Mouse (Mus musculus) MEL (cell line): ENCODE results near the gene Pcsk5. TPM values are rescaled to one million over a fixed set of nuclear protein-coding genes. Genes with fewer than 3 reads are reported as not detected.

ENCODE experiments used
- DNase-seq: peaks from one replicate; pipeline ENCODE4 v3.0.0; 2011; ENCODE audit warnings: low read depth, low spot score
- H3K27ac ChIP-seq: 2 replicates; pipeline ENCODE4 v1.5.1; 2012; ENCODE audit warnings: low read depth, mild to moderate bottlenecking, control low read depth, low read length, moderate library complexity; ENCODE audit not compliant: control insufficient read depth
- H3K27me3 ChIP-seq, 2 experiments: fragments of 150-350 bp in 1 of 2; sonication (generic) in 1 of 2; 2 replicates each; pipeline ENCODE4 v1.6.1; 2012; ENCODE audit warnings: low read length in 2 of 2, mild to moderate bottlenecking in 2 of 2, improper control_type of control experiment in 1 of 2, moderate library complexity in 1 of 2; ENCODE audit not compliant: insufficient read depth in 2 of 2, control insufficient read depth in 1 of 2
- H3K36me3 ChIP-seq, 2 experiments: 2 replicates each; pipeline ENCODE4 v1.6.1; 2012 to 2014; ENCODE audit warnings: low read length in 2 of 2, improper control_type of control experiment in 1 of 2, inconsistent platforms in 1 of 2, mild to moderate bottlenecking in 1 of 2; ENCODE audit not compliant: insufficient read depth in 2 of 2, control insufficient read depth in 1 of 2
- H3K4me1 ChIP-seq, 2 experiments: fragments of 150-350 bp in 1 of 2; sonication (generic) in 1 of 2; 2 replicates each; pipeline ENCODE4 v1.6.1; 2012; ENCODE audit warnings: low read length in 2 of 2, improper control_type of control experiment in 1 of 2, mild to moderate bottlenecking in 1 of 2; ENCODE audit not compliant: insufficient read depth in 2 of 2, control insufficient read depth in 1 of 2
- H3K4me3 ChIP-seq, 2 experiments: fragments of 150-350 bp in 1 of 2; sonication (generic) in 1 of 2; 2 replicates each; pipeline ENCODE4 v1.5.1; 2012; ENCODE audit warnings: low read depth in 2 of 2, low read length in 2 of 2, mild to moderate bottlenecking in 2 of 2, moderate library complexity in 2 of 2, control low read depth in 1 of 2, improper control_type of control experiment in 1 of 2; ENCODE audit not compliant: control insufficient read depth in 1 of 2, insufficient read depth in 1 of 2
- H3K79me2 ChIP-seq: 2 replicates; pipeline ENCODE4 v1.6.1; 2012; ENCODE audit warnings: mild to moderate bottlenecking, low read length, moderate library complexity; ENCODE audit not compliant: control insufficient read depth, poor library complexity, insufficient read depth
- H3K9ac ChIP-seq: 2 replicates; pipeline ENCODE4 v1.6.1; 2012; ENCODE audit warnings: low read depth, mild to moderate bottlenecking, control low read depth, low read length, moderate library complexity; ENCODE audit not compliant: control insufficient read depth, poor library complexity, severe bottlenecking
- H3K9me3 ChIP-seq: fragments of 150-350 bp; sonication (generic); replicated peaks from 2 replicates; pipeline ENCODE4 v1.6.1; 2012; ENCODE audit warnings: mild to moderate bottlenecking, low read length, improper control_type of control experiment, moderate library complexity; ENCODE audit not compliant: insufficient read depth
- BHLHE40 ChIP-seq: IDR thresholded peaks from 2 replicates; pipeline ENCODE4 v1.6.1; 2012; ENCODE audit warnings: low read depth, mild to moderate bottlenecking, inconsistent platforms, low read length, improper control_type of control experiment, borderline replicate concordance
- CHD1 ChIP-seq: IDR thresholded peaks from 2 replicates; pipeline ENCODE4 v1.6.1; 2012; ENCODE audit warnings: low read depth, mild to moderate bottlenecking, inconsistent platforms, low read length, improper control_type of control experiment
- ELF1 ChIP-seq: IDR thresholded peaks from 2 replicates; pipeline ENCODE4 v1.6.1; 2014; ENCODE audit warnings: low read depth, mild to moderate bottlenecking, inconsistent platforms, low read length, improper control_type of control experiment, moderate library complexity
- ETS1 ChIP-seq: IDR thresholded peaks from 2 replicates; pipeline ENCODE4 v1.6.1; 2012; ENCODE audit warnings: low read depth, mild to moderate bottlenecking, inconsistent platforms, low read length, improper control_type of control experiment, moderate library complexity
- GABPA ChIP-seq: IDR thresholded peaks from 2 replicates; pipeline ENCODE4 v1.6.1; 2012; ENCODE audit warnings: low read depth, mild to moderate bottlenecking, inconsistent platforms, low read length, improper control_type of control experiment, moderate library complexity
- HCFC1 ChIP-seq: IDR thresholded peaks from 2 replicates; pipeline ENCODE4 v1.6.1; 2012; ENCODE audit warnings: low read depth, mild to moderate bottlenecking, inconsistent platforms, low read length, improper control_type of control experiment, moderate library complexity
- JUND ChIP-seq: IDR thresholded peaks from 2 replicates; pipeline ENCODE4 v1.6.1; 2011; ENCODE audit warnings: low read depth, mild to moderate bottlenecking, improper control_type of control experiment, low read length
- KAT2A ChIP-seq: conservative IDR thresholded peaks from 2 replicates; pipeline ENCODE4 v1.6.1; 2012; ENCODE audit warnings: low read depth, low read length, improper control_type of control experiment, inconsistent platforms
- MAZ ChIP-seq: IDR thresholded peaks from 2 replicates; pipeline ENCODE4 v1.6.1; 2012; ENCODE audit warnings: low read depth, mild to moderate bottlenecking, inconsistent platforms, low read length, improper control_type of control experiment
- MEF2A ChIP-seq: IDR thresholded peaks from 2 replicates; pipeline ENCODE4 v1.6.1; 2014; ENCODE audit warnings: low read depth, mild to moderate bottlenecking, inconsistent platforms, low read length, improper control_type of control experiment; ENCODE audit not compliant: poor library complexity, insufficient replicate concordance, severe bottlenecking; ENCODE audit errors: extremely low read depth
- MXI1 ChIP-seq: IDR thresholded peaks from 2 replicates; pipeline ENCODE4 v1.6.1; 2011; ENCODE audit warnings: mild to moderate bottlenecking, low read depth, low read length, improper control_type of control experiment
- MYB ChIP-seq: IDR thresholded peaks from 2 replicates; pipeline ENCODE4 v1.6.1; 2011; ENCODE audit warnings: mild to moderate bottlenecking, low read depth, low read length, improper control_type of control experiment
- MYC ChIP-seq: IDR thresholded peaks from 2 replicates; pipeline ENCODE4 v1.6.1; 2011; ENCODE audit warnings: low read depth, mild to moderate bottlenecking, low read length, improper control_type of control experiment, moderate library complexity
- NELFE ChIP-seq: IDR thresholded peaks from 2 replicates; pipeline ENCODE4 v1.6.1; 2011; ENCODE audit warnings: low read depth, low read length, improper control_type of control experiment
- NRF1 ChIP-seq: IDR thresholded peaks from 2 replicates; pipeline ENCODE4 v1.6.1; 2014; ENCODE audit warnings: low read depth, mild to moderate bottlenecking, inconsistent platforms, low read length, improper control_type of control experiment, moderate library complexity; ENCODE audit not compliant: poor library complexity, insufficient read depth, severe bottlenecking
- SIN3A ChIP-seq: IDR thresholded peaks from 2 replicates; pipeline ENCODE4 v1.6.1; 2012; ENCODE audit warnings: low read length, improper control_type of control experiment, inconsistent platforms
- TAL1 ChIP-seq: IDR thresholded peaks from 2 replicates; pipeline ENCODE4 v1.6.1; 2012; ENCODE audit warnings: mild to moderate bottlenecking, inconsistent platforms, low read length, moderate library complexity, mixed read lengths
- TCF12 ChIP-seq: IDR thresholded peaks from 2 replicates; pipeline ENCODE4 v1.6.1; 2014; ENCODE audit warnings: low read depth, mild to moderate bottlenecking, inconsistent platforms, low read length, improper control_type of control experiment, moderate library complexity
- USF2 ChIP-seq, 2 experiments: IDR thresholded peaks; 2 replicates each; pipeline ENCODE4 v1.6.1; 2011 to 2012; ENCODE audit warnings: improper control_type of control experiment in 2 of 2, low read length in 2 of 2, borderline replicate concordance in 1 of 2, inconsistent platforms in 1 of 2, low read depth in 1 of 2, mild to moderate bottlenecking in 1 of 2; ENCODE audit not compliant: insufficient read depth in 1 of 2
- ZNF384 ChIP-seq: IDR thresholded peaks from 2 replicates; pipeline ENCODE4 v1.6.1; 2012; ENCODE audit warnings: low read depth, mild to moderate bottlenecking, inconsistent platforms, low read length, improper control_type of control experiment
- polyA plus RNA-seq, 2 experiments: library from polyadenylated mRNA; stranded (reverse) in 1 of 2; unstranded in 1 of 2; fragments of >175 nt in 1 of 2; fragments of >200 nt in 1 of 2; gene quantifications; 2 replicates each; pipeline versions ENCODE4 v1.2.1 to v1.2.4; 2012; ENCODE audit warnings: low replicate concordance in 2 of 2, low read depth in 1 of 2; ENCODE audit not compliant: insufficient read length in 2 of 2, insufficient read depth in 1 of 2, missing spikeins in 1 of 2
- total RNA-seq: library from RNA; depleted of rRNA; stranded (reverse); fragments of 300-350 nt; gene quantifications from 2 replicates; pipeline ENCODE4 v1.2.3, GENCODE M21; 2012

Gene Pcsk5
- total and polyA plus RNA-seq, 3 experiments = not detected

GRCm38 (mm10) chr19:17382807-17383397 is 454.5 kb downstream of the Pcsk5 start:
- no peak for DNase-seq
- no peaks in the 10 kb centered on the region for H3K4me1 ChIP-seq
- peaks cover 1 to 5% of the 10 kb centered on the region in 2 experiments; a peak in 2 of 4 replicates for H3K27me3 ChIP-seq
- H3K79me2 ChIP-seq = no peaks in the 10 kb centered on the region
- H3K4me3 ChIP-seq = no peak overlapping the region
- H3K9ac ChIP-seq = no peak overlapping the region
- no peak for TF ChIP-seq BHLHE40
- no peak for TF ChIP-seq MYB
- TF ChIP-seq NELFE = no peak
- no peak for TF ChIP-seq NRF1
- TF ChIP-seq TAL1 = no peak
- no peak for TF ChIP-seq MEF2A
- TF ChIP-seq ETS1 = no peak
- no peak for TF ChIP-seq KAT2A
- no peak for TF ChIP-seq MXI1
- TF ChIP-seq HCFC1 = no peak
- TF ChIP-seq TCF12 = no peak
- TF ChIP-seq MYC = no peak
- TF ChIP-seq ELF1 = no peak
- TF ChIP-seq ZNF384 = no peak
- TF ChIP-seq USF2 (IDR thresholded peaks at IDR 0.05; ENCODE audit: borderline replicate concordance in 1 of 2, insufficient read depth in 1 of 2, low read depth in 1 of 2, low read length in 2 of 2) = no peak
- TF ChIP-seq JUND = no peak
- TF ChIP-seq MAZ = no peak
- TF ChIP-seq SIN3A = no peak
- TF ChIP-seq GABPA = no peak
- no peak for TF ChIP-seq CHD1
- no peaks in the 10 kb centered on the region for H3K9me3 ChIP-seq
- H3K27ac ChIP-seq = no peak overlapping the region
- H3K36me3 ChIP-seq = no peaks in the 10 kb centered on the region
